Mouse (Mus musculus): ENCODE measurements around the gene Gm13287. TPM values are rescaled to one million over a fixed set of nuclear protein-coding genes. Genes with fewer than 3 reads are reported as not detected.
"Not testable (repeated sequence)": the region's sequence is repeated elsewhere in the genome, so short reads cannot be mapped to it uniquely, and the experiment has no call there.

Gm13287 gene
- total and polyA plus RNA-seq, 3 experiments: not detected

- H3K4me3 ChIP-seq (ENCODE audit: control insufficient read depth in 1 of 2, insufficient read depth in 1 of 2, low read depth in 2 of 2, low read length in 2 of 2); H3K27me3 ChIP-seq (ENCODE audit: control insufficient read depth in 1 of 2, insufficient read depth in 2 of 2, low read length in 2 of 2): not testable (repeated sequence)
Observed at GRCm38 (mm10) chr4:88791250-88791649, 11.8 kb upstream of the Gm13287 start, which contains the start of gene Gm13278. Gene Gm13278, plus strand, starts transcription at chr4:88791550.

DNA sequence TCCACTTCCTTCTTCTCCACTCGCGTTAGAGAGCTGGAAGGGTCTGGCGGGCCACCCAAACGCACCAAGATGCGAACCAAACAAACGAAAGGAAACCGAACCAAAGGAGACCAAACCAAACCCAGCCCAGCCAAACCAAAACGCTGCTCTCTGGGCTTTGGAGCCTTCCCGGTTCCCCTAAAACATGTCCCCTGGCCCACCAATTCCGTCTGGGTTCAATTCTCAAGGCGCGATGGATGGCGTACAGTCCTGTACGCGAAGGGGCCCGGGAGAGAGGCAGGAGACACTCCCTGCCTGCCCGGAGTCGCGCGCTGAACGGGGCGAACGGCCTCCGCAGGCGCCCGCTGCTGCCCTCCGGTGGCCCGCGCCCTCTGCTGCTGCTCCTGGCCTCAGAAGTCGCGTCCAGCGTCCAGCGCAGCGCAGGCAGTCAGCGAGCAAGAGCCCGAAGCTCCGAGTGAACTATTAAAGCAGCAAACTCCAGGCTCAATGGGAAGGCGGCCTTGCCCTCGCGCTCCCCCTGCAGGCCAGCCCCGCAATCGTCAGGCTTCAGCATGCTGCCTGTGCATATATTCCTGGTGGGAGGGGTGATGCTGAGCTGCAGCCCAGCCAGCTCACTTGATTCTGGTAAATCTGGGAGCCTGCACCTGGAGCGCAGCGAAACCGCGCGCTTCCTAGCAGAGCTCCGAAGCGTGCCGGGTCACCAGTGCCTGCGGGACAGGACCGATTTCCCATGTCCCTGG lies 8.9 kb upstream of the Gm13287 start, which contains the start of gene Gm13275:
Gene Gm13275, plus strand, starts transcription at position 552 of the 740 bp plus-strand sequence.
- not testable (repeated sequence) for H3K4me1 ChIP-seq (ENCODE audit: control insufficient read depth in 1 of 2, insufficient read depth in 2 of 2, low read length in 2 of 2); H3K9me3 ChIP-seq (replicated peaks; ENCODE audit: insufficient read depth, low read length); DNase-seq (ENCODE audit: low read depth, low spot score); H3K27ac ChIP-seq (ENCODE audit: control insufficient read depth, low read depth, low read length); H3K79me2 ChIP-seq (ENCODE audit: control insufficient read depth, insufficient read depth, low read length, poor library complexity); H3K36me3 ChIP-seq (ENCODE audit: control insufficient read depth in 1 of 2, insufficient read depth in 2 of 2, low read length in 2 of 2); H3K27me3 ChIP-seq (ENCODE audit: control insufficient read depth in 1 of 2, insufficient read depth in 2 of 2, low read length in 2 of 2); H3K4me3 ChIP-seq (ENCODE audit: control insufficient read depth in 1 of 2, insufficient read depth in 1 of 2, low read depth in 2 of 2, low read length in 2 of 2); H3K9ac ChIP-seq (ENCODE audit: control insufficient read depth, low read depth, low read length, poor library complexity, severe bottlenecking)

More at GRCm38 (mm10) chr4:88791250-88791649, 11.8 kb upstream of the Gm13287 start, which contains the start of gene Gm13278:
- H3K27ac ChIP-seq (ENCODE audit: control insufficient read depth, low read depth, low read length); H3K4me1 ChIP-seq (ENCODE audit: control insufficient read depth in 1 of 2, insufficient read depth in 2 of 2, low read length in 2 of 2); H3K79me2 ChIP-seq (ENCODE audit: control insufficient read depth, insufficient read depth, low read length, poor library complexity); H3K9me3 ChIP-seq (replicated peaks; ENCODE audit: insufficient read depth, low read length); H3K9ac ChIP-seq (ENCODE audit: control insufficient read depth, low read depth, low read length, poor library complexity, severe bottlenecking); H3K36me3 ChIP-seq (ENCODE audit: control insufficient read depth in 1 of 2, insufficient read depth in 2 of 2, low read length in 2 of 2); DNase-seq (ENCODE audit: low read depth, low spot score): not testable (repeated sequence)

DNA sequence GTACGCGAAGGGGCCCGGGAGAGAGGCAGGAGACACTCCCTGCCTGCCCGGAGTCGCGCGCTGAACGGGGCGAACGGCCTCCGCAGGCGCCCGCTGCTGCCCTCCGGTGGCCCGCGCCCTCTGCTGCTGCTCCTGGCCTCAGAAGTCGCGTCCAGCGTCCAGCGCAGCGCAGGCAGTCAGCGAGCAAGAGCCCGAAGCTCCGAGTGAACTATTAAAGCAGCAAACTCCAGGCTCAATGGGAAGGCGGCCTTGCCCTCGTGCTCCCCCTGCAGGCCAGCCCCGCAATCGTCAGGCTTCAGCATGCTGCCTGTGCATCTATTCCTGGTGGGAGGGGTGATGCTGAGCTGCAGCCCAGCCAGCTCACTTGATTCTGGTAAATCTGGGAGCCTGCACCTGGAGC lies 6.0 kb upstream of the Gm13287 start, which contains the start of gene Gm13279:
Gene Gm13279, plus strand, starts transcription at position 301 of the 400 bp plus-strand sequence.
- not testable (repeated sequence) for H3K9me3 ChIP-seq (replicated peaks; ENCODE audit: insufficient read depth, low read length); H3K27me3 ChIP-seq (ENCODE audit: control insufficient read depth in 1 of 2, insufficient read depth in 2 of 2, low read length in 2 of 2); H3K4me1 ChIP-seq (ENCODE audit: control insufficient read depth in 1 of 2, insufficient read depth in 2 of 2, low read length in 2 of 2); H3K27ac ChIP-seq (ENCODE audit: control insufficient read depth, low read depth, low read length); DNase-seq (ENCODE audit: low read depth, low spot score); H3K36me3 ChIP-seq (ENCODE audit: control insufficient read depth in 1 of 2, insufficient read depth in 2 of 2, low read length in 2 of 2); H3K79me2 ChIP-seq (ENCODE audit: control insufficient read depth, insufficient read depth, low read length, poor library complexity); H3K9ac ChIP-seq (ENCODE audit: control insufficient read depth, low read depth, low read length, poor library complexity, severe bottlenecking); H3K4me3 ChIP-seq (ENCODE audit: control insufficient read depth in 1 of 2, insufficient read depth in 1 of 2, low read depth in 2 of 2, low read length in 2 of 2)

DNA sequence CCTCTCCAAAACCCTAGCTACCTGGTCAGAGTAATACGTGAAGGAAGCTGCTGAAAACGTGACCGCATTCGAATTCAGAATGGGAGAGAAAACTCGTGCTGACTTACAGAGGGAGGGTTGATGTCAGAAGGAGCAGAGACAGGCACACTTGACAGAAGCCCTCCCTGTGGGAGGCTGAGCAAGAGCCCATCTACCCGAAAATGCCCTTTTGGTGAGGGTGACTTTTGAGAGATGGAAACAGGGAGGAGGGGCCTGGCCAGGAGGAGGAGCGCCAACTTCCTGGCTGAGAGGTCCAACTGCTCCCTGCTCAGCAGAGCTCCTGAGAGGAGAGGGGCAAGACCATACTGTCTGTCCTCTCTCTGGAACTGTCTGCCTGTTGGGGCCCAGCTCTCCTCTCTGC lies 3.7 kb upstream of the Gm13287 start, which contains the start of gene Gm13285:
Gene Gm13285, plus strand, starts transcription at position 301 of the 400 bp plus-strand sequence.
- DNase-seq (ENCODE audit: low read depth, low spot score); H3K4me3 ChIP-seq (ENCODE audit: control insufficient read depth in 1 of 2, insufficient read depth in 1 of 2, low read depth in 2 of 2, low read length in 2 of 2); H3K4me1 ChIP-seq (ENCODE audit: control insufficient read depth in 1 of 2, insufficient read depth in 2 of 2, low read length in 2 of 2); H3K36me3 ChIP-seq (ENCODE audit: control insufficient read depth in 1 of 2, insufficient read depth in 2 of 2, low read length in 2 of 2); H3K27me3 ChIP-seq (ENCODE audit: control insufficient read depth in 1 of 2, insufficient read depth in 2 of 2, low read length in 2 of 2); H3K9me3 ChIP-seq (replicated peaks; ENCODE audit: insufficient read depth, low read length); H3K27ac ChIP-seq (ENCODE audit: control insufficient read depth, low read depth, low read length); H3K79me2 ChIP-seq (ENCODE audit: control insufficient read depth, insufficient read depth, low read length, poor library complexity); H3K9ac ChIP-seq (ENCODE audit: control insufficient read depth, low read depth, low read length, poor library complexity, severe bottlenecking): not testable (repeated sequence)

DNA sequence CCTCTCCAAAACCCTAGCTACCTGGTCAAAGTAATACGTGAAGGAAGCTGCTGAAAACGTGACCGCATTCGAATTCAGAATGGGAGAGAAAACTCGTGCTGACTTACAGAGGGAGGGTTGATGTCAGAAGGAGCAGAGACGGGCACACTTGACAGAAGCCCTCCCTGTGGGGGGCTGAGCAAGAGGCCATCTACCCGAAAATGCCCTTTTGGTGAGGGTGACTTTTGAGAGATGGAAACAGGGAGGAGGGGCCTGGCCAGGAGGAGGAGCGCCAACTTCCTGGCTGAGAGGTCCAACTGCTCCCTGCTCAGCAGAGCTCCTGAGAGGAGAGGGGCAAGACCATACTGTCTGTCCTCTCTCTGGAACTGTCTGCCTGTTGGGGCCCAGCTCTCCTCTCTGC lies 2.2 kb downstream of the Gm13287 start, which contains the start of gene Gm13288:
Gene Gm13288, plus strand, starts transcription at position 301 of the 400 bp plus-strand sequence.
- not testable (repeated sequence) for H3K27me3 ChIP-seq (ENCODE audit: control insufficient read depth in 1 of 2, insufficient read depth in 2 of 2, low read length in 2 of 2); H3K4me3 ChIP-seq (ENCODE audit: control insufficient read depth in 1 of 2, insufficient read depth in 1 of 2, low read depth in 2 of 2, low read length in 2 of 2)

DNA sequence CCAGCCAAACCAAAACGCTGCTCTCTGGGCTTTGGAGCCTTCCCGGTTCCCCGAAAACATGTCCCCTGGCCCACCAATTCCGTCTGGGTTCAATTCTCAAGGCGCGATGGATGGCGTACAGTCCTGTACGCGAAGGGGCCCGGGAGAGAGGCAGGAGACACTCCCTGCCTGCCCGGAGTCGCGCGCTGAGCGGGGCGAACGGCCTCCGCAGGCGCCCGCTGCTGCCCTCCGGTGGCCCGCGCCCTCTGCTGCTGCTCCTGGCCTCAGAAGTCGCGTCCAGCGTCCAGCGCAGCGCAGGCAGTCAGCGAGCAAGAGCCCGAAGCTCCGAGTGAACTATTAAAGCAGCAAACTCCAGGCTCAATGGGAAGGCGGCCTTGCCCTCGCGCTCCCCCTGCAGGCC lies 2.7 kb downstream of the Gm13287 start:
- not testable (repeated sequence) for DNase-seq (ENCODE audit: low read depth, low spot score); H3K9me3 ChIP-seq (replicated peaks; ENCODE audit: insufficient read depth, low read length); H3K4me1 ChIP-seq (ENCODE audit: control insufficient read depth in 1 of 2, insufficient read depth in 2 of 2, low read length in 2 of 2); H3K27ac ChIP-seq (ENCODE audit: control insufficient read depth, low read depth, low read length); H3K9ac ChIP-seq (ENCODE audit: control insufficient read depth, low read depth, low read length, poor library complexity, severe bottlenecking); H3K4me3 ChIP-seq (ENCODE audit: control insufficient read depth in 1 of 2, insufficient read depth in 1 of 2, low read depth in 2 of 2, low read length in 2 of 2); H3K36me3 ChIP-seq (ENCODE audit: control insufficient read depth in 1 of 2, insufficient read depth in 2 of 2, low read length in 2 of 2); H3K79me2 ChIP-seq (ENCODE audit: control insufficient read depth, insufficient read depth, low read length, poor library complexity); H3K27me3 ChIP-seq (ENCODE audit: control insufficient read depth in 1 of 2, insufficient read depth in 2 of 2, low read length in 2 of 2)

More for the DNA sequence above, 2.2 kb downstream of the Gm13287 start, which contains the start of gene Gm13288:
- not testable (repeated sequence) for H3K27ac ChIP-seq (ENCODE audit: control insufficient read depth, low read depth, low read length); H3K36me3 ChIP-seq (ENCODE audit: control insufficient read depth in 1 of 2, insufficient read depth in 2 of 2, low read length in 2 of 2); DNase-seq (ENCODE audit: low read depth, low spot score); H3K4me1 ChIP-seq (ENCODE audit: control insufficient read depth in 1 of 2, insufficient read depth in 2 of 2, low read length in 2 of 2); H3K79me2 ChIP-seq (ENCODE audit: control insufficient read depth, insufficient read depth, low read length, poor library complexity); H3K9me3 ChIP-seq (replicated peaks; ENCODE audit: insufficient read depth, low read length); H3K9ac ChIP-seq (ENCODE audit: control insufficient read depth, low read depth, low read length, poor library complexity, severe bottlenecking)
